In genomic region chr11:61590516-61591213, GRCm38 (mm10) we compare ENCODE assay signal across 9 mouse cellular contexts. TPM values are rescaled to one million over a fixed set of nuclear protein-coding genes. Genes with fewer than 3 reads are reported as not detected.
DNase-seq lines count a peak whose midpoint lies in the region; ATAC-seq and TF ChIP-seq lines count a peak whose summit lies in the region.
"Had no signal": no experiment of that assay in that cellular context is flagged by ENCODE, and none has a peak within 500 bp of the region (broad histone marks: within the 10 kb centered on the region; RNA-seq: fewer than 3 reads in every experiment).

No protein-coding gene starts in this region.

- TF ChIP-seq CTCF in liver, adult 2 months (IDR thresholded peaks at IDR 0.05; ENCODE audit: low read depth, low read length): no peak
- TF ChIP-seq CTCF in kidney, adult 2 months (conservative IDR thresholded peaks at IDR 0.05; ENCODE audit: insufficient read depth, insufficient read length, low read depth, low read length): no peak

- H3K27me3 ChIP-seq in liver, adult 2 months (ENCODE audit: control insufficient read depth, insufficient read depth, low read length): peaks cover 5% of the 10 kb centered on the region; the same call in 1 of the 2 replicates
- peaks cover 51% of the 10 kb centered on the region for H3K27me3 ChIP-seq in liver, embryonic 12.5 days (replicated peaks)
- H3K27me3 ChIP-seq in kidney, adult 2 months (replicated peaks; ENCODE audit: control insufficient read depth, insufficient read depth, low read length): no peaks in the 10 kb centered on the region
- no peaks in the 10 kb centered on the region for H3K27me3 ChIP-seq in intestine, embryonic 16.5 days (replicated peaks; ENCODE audit: control insufficient read depth, insufficient read depth, low read length)

- H3K9ac ChIP-seq in liver, adult 2 months (ENCODE audit: low read depth, low read length): no peak overlapping the region
- H3K9ac ChIP-seq in liver, embryonic 12.5 days: no peak overlapping the region
- no peak overlapping the region for H3K9ac ChIP-seq in intestine, embryonic 16.5 days (ENCODE audit: low read depth, low read length)

- TF ChIP-seq POLR2A in liver, adult 2 months (IDR thresholded peaks at IDR 0.05; ENCODE audit: extremely low read depth, insufficient read depth, low read length): no peak
- TF ChIP-seq POLR2A in kidney, adult 2 months (IDR thresholded peaks at IDR 0.05; ENCODE audit: low read depth, low read length): no peak

- no peaks in the 10 kb centered on the region for H3K9me3 ChIP-seq in liver, embryonic 12.5 days (replicated peaks)
- H3K9me3 ChIP-seq in intestine, embryonic 16.5 days (ENCODE audit: control insufficient read depth, low read length): no peaks in the 10 kb centered on the region

- H3K4me3 ChIP-seq in liver, adult 2 months (ENCODE audit: insufficient read depth, low read depth, low read length): no peak overlapping the region
- no peak overlapping the region for H3K4me3 ChIP-seq in liver, embryonic 12.5 days
- H3K4me3 ChIP-seq in kidney, adult 2 months (ENCODE audit: insufficient read depth, low read depth, low read length): no peak overlapping the region
- no peak overlapping the region for H3K4me3 ChIP-seq in intestine, embryonic 16.5 days (ENCODE audit: low read length)
- H3K4me3 ChIP-seq: megakaryocyte, embryonic 14.5 days had no signal

- no peaks in the 10 kb centered on the region for H3K36me3 ChIP-seq in liver, adult 2 months (ENCODE audit: control insufficient read depth, insufficient read depth, low read length)
- H3K36me3 ChIP-seq in liver, embryonic 12.5 days: no peaks in the 10 kb centered on the region
- H3K36me3 ChIP-seq in kidney, adult 2 months (ENCODE audit: control insufficient read depth, insufficient read depth, low read length): no peaks in the 10 kb centered on the region
- no peaks in the 10 kb centered on the region for H3K36me3 ChIP-seq in intestine, embryonic 16.5 days (ENCODE audit: control insufficient read depth, insufficient read depth, low read length)

- H3K79me2 ChIP-seq in liver, adult 2 months (ENCODE audit: control insufficient read depth, insufficient read depth, low read length): no peaks in the 10 kb centered on the region

- H3K27ac ChIP-seq in liver, adult 2 months (replicated peaks; ENCODE audit: insufficient read depth, low read depth, low read length): peak overlapping the region; percentile 28
- no peak overlapping the region for H3K27ac ChIP-seq in liver, embryonic 12.5 days
- peak overlapping the region; percentile 62 for H3K27ac ChIP-seq in kidney, adult 2 months (ENCODE audit: insufficient read depth, low read depth, low read length)
- no peak overlapping the region for H3K27ac ChIP-seq in intestine, embryonic 16.5 days (ENCODE audit: low read length)

- DNase-seq in liver, adult 2 months (ENCODE audit: extremely low read depth, low read depth, low spot score): peak; percentile 54
- peak; percentile 24 to 33 for DNase-seq in gastrocnemius, adult 8-10 months (ENCODE audit: low spot score in 2 of 2)
- DNase-seq in kidney, adult 2 months: peak; percentile 78
- peak; percentile 74 for DNase-seq in lung, postnatal 14 days
- DNase-seq in cerebellum, adult 11-12 months: no peak
- DNase-seq in thymus, postnatal 10 days (ENCODE audit: low spot score in 2 of 2): no peak

- 78% methylated on average over 7 of the region's 7 CpGs for WGBS in liver, adult 2 months
- WGBS in liver, embryonic 12.5 days (ENCODE audit: insufficient replicate concordance): 57% methylated on average over 7 of the region's 7 CpGs
- WGBS in kidney, adult 2 months: 60% methylated on average over 7 of the region's 7 CpGs
- WGBS in intestine, embryonic 16.5 days: 40% methylated on average over 7 of the region's 7 CpGs

- no peaks in the 10 kb centered on the region for H3K4me1 ChIP-seq in liver, adult 2 months (ENCODE audit: control insufficient read depth, insufficient read depth, low read length)
- no peaks in the 10 kb centered on the region for H3K4me1 ChIP-seq in liver, embryonic 12.5 days
- no peaks in the 10 kb centered on the region for H3K4me1 ChIP-seq in kidney, adult 2 months (ENCODE audit: control insufficient read depth, insufficient read depth, low read length)
- H3K4me1 ChIP-seq in intestine, embryonic 16.5 days (ENCODE audit: control insufficient read depth, insufficient read depth, low read length): no peaks in the 10 kb centered on the region
- H3K4me1 ChIP-seq: megakaryocyte, embryonic 14.5 days had no signal

- no peak overlapping the region for H3K4me2 ChIP-seq in liver, embryonic 12.5 days
- no peak overlapping the region for H3K4me2 ChIP-seq in intestine, embryonic 16.5 days (ENCODE audit: low read depth, low read length)

- no peak for ATAC-seq in liver, embryonic 12.5 days
- ATAC-seq in intestine, embryonic 16.5 days: no peak

RNA-seq across cellular contexts. Expression of gene Epn2, which starts 11.2 kb away (rescaled TPM):
- total RNA-seq in liver, adult 2 months (2014; rRNA removed): 5.7 and 6.1 TPM in 2 replicates
- polyA plus RNA-seq in liver, adult 2 months (2012; rRNA removed): 3.2 and 4.5 TPM in 2 replicates
- polyA plus RNA-seq in liver, embryonic 12.5 days (2016; fragmentation: Nextera tagmentation; extraction: Ambion mirVana): 5.2 and 6.2 TPM in 2 replicates
- 10 to 100 TPM; 18.3 to 23.2 (median 21.5) TPM for total RNA-seq in gastrocnemius, adult 8-10 months (2022)
- 23.1 and 25.7 TPM in 2 replicates for polyA plus RNA-seq in kidney, adult 2 months (2012; rRNA removed)
- 13.9 and 15.6 TPM in 2 replicates for polyA plus RNA-seq in intestine, embryonic 16.5 days (2015; fragmentation: Nextera tagmentation; extraction: Ambion mirVana)

Comparison
In these comparisons a context has a peak if more than half of its experiments do, and no peak if none do; other contexts are left out.
1. H3K27ac ChIP-seq: peak in liver, adult 2 months (single experiment) and kidney, adult 2 months (single experiment); none in liver, embryonic 12.5 days (single experiment) and intestine, embryonic 16.5 days (single experiment).
2. DNase-seq: peak in liver, adult 2 months (single experiment), gastrocnemius, adult 8-10 months (2 of 2), kidney, adult 2 months (single experiment) and lung, postnatal 14 days (single experiment); none in cerebellum, adult 11-12 months (single experiment) and thymus, postnatal 10 days (0 of 2).